Mouse (Mus musculus) heart, adult 11 months (tissue): ENCODE measurements around the gene Arhgef11.

Experiments
- DNase-seq: peaks from one replicate; pipeline ENCODE4 v3.0.0; 2022

Gene Arhgef11

DNA sequence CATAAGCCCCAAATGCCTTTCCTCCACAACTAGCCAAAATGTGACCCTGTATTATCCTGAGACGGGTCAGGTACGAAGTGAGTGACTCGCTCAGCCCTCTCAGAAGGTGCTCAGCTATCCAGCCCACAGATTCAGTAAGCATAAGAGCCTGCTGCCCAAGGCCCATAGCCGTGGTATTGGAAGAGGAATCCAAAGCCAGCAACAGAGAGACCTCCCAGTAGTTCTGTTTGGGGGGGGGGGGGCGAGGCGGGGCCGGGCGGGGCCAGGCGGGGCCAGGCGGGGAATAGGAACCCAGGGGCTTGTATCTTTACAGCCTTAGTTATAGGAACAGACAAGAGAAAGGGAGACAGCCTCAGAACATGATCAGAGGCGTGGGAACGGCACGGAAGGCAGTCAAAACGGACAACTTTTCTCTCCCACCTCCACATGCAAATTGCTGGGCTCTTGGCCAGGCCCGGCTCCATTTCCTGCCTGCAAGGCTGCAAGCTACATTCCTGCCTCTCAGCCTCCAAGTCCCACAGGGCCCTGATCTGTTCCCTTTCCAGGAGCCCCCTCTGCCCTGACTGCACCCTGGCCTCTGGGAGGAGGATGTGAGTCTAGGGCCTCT lies 146.4 kb downstream of the Arhgef11 start:
- DNase-seq: peak; percentile 99

DNA sequence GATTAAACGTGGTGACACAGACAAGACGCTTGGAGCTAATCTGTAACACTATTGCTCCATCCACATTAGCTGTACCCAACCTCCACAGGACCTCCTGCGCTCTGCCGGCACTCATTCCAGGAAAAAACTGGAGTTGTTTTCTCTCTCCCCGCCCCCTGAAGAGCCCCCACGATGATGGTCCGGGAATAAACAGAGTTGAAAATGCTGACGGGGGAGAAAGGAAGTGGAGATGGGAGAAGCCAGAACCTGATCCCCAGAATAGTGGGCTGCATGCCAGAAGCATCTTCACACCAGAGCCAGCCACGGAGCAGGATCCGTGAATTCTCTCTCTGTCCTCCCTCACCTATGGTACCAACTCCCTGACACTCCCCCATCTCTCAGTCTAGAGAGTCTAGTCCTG lies 147.1 kb downstream of the Arhgef11 start:
- DNase-seq: peak; percentile 95

DNA sequence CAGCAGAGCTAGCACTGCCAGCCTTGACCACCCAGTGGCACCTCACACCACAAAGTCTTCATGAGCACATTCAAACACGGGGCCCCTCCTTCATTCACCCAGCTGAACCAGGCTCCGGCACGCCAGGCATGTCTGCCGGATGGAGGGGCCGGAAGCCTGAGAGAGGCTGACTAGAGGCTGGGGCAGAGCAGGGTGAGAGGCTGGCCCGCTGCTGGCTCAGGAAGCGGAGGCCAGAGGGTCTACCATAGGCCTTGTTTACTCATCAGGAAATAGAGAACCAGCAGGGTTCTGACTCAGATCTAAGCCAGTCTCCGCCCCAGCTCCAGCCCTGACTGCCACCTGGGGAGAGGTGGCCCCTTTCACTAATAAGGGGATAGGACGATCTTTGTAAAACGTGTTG lies 147.7 kb downstream of the Arhgef11 start:
- DNase-seq: peak; percentile 98

GRCm38 (mm10) chr3:87765631-87766283 lies 148.4 kb downstream of the Arhgef11 start:
- peak; percentile 97 for DNase-seq

- DNase-seq: no peak
These were observed 148.9 kb downstream of the Arhgef11 start for GRCm38 (mm10) chr3:87766284-87766667.

GRCm38 (mm10) chr3:87767764-87768163 lies 150.4 kb downstream of the Arhgef11 start:
- DNase-seq: peak; percentile 99

- DNase-seq: no peak
These were observed 151.1 kb downstream of the Arhgef11 start for GRCm38 (mm10) chr3:87768431-87768830.

DNA sequence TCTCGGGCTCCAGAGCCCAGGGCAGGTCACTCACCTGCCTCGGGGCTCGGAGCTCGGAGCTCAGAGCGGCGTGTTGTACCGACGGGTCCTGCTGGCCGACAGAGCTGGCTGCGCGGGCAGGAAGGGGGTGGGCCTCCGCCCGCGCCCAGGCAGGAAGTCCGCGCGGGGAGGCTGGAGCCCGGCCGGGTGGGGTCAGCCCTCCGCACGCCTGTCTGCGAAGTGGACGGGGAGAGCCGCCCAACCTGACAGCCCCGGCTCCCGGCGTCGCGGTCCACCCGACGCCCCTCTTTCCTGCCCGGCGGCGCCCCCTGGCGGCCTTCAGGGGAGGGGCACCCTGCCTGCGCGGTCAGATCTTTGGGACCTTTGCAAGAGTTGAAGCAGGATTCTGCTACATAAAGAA lies 151.5 kb downstream of the Arhgef11 start:
- peak; percentile 99 for DNase-seq

GRCm38 (mm10) chr3:87769506-87769905 lies 152.1 kb downstream of the Arhgef11 start:
- DNase-seq: peak; percentile 91

DNA sequence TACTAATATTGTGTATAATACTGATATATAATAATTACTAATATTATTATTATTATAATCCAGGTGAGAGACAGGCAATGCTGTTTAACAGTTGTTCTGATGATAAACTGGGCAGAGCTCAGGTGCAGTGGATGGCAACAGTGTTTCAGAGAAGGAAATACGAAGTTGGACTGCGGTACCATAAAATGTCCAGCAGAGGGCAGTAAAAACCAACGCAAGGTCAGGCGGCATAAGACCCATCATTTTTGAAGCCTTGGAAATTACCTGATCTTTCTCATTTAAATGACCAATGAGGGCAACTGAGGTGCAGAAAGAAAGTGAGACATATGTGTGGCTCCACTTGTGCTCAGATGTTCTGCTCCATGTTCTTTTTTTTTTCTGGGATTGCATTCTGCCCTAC lies 152.9 kb downstream of the Arhgef11 start:
- DNase-seq: no peak

GRCm38 (mm10) chr3:87771088-87771487 lies 153.7 kb downstream of the Arhgef11 start:
- DNase-seq: no peak

- DNase-seq: no peak
These were observed 160.9 kb downstream of the Arhgef11 start for GRCm38 (mm10) chr3:87778283-87778682.

GRCm38 (mm10) chr3:87779086-87779485 lies 161.7 kb downstream of the Arhgef11 start:
- no peak for DNase-seq

DNA sequence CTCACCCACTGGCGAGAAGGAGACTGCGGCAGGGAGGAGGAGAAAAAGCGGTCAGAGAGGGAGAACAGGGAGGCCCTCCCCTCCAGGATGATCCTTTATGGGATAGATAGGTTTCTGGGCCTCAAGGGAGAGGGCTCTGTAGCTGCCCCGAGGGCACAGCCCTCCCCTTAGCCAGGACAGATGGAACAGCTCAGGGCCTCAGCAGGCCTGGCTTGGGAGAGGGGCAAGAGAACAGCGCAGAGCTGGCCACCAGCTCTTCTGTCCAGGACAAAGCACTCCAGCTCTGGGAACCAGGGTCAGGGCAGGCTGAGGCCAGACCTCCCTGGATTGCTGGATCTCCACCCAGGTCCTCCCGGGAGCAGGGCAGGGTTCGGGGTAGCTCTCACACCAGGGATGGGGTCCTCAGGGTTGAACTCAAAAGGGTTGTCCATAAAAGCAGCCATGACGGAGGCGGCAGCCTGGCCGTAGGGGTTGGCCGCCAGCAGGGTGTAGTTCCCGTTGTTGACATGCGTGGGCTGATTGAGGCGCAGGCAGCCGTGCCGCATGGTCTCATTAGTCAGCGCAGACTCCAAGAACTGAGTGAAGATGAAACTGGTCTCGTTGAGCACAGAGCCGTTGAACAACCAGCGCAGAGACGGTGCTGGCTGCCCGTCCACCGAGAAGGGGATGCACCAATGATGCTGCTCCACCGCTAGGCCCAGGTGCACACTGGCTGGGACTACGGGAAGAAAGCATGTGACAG lies 166.1 kb downstream of the Arhgef11 start:
- DNase-seq: peak; percentile 93

DNA sequence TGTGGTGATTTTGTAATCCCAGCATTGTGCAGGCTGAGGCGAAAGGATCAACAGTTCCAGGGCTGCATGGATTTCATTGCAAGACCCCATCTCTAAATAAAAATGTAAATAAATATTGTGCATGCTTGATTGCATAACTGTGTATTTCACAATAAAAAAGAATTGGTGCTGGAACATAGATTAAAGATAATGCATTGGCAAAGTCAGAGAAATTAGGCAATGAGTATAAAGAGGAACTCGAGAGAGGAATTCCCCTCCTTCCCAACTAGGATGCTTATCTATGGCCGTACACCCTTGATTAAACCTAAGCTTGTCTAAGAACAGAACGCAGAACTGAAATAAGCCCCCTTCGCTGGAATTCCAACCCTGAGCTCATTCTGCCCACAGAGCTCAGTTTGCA lies 167.8 kb downstream of the Arhgef11 start:
- no peak for DNase-seq

DNA sequence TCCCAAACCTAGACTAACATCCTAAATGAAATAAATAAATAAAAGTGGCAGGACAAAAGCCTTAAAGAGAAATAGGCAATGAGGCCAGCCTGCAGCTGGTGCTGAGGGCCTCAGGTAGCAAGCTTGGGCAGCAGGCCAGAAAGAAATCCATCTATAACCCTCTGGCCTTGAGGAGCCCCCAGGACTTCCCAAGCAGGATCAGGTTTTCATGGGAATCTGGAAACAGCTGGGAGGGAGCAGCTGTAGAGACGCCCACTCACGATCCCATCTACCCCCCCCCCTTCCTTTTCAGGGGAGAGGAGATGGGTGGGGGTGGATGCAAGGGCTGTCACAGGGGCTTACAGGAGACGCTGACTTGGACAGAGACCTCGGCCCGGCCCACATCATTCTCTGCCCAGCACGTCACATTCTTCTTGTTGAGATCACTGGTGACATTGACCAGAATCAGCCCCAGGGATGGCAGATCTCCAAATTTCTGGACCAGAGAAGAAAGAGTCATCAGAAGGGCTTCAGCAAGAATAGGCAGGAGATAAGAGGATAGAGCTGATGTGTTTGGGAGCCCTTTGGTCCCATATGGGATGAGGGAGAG lies 168.4 kb downstream of the Arhgef11 start:
- DNase-seq: no peak
